Mouse (Mus musculus): ENCODE measurements around the gene Pank3.

The Pank3 gene

GRCm38 (mm10) chr11:35769188-35769745 lies at the start of gene Pank3:
Gene Pank3, plus strand, starts transcription at chr11:35769484.
- peak; percentile 93 for DNase-seq

GRCm38 (mm10) chr11:35723876-35724275 lies 45.4 kb upstream of the Pank3 start:
- no peak for DNase-seq

GRCm38 (mm10) chr11:35726341-35726846 lies 42.9 kb upstream of the Pank3 start:
- DNase-seq, result no peak

DNA sequence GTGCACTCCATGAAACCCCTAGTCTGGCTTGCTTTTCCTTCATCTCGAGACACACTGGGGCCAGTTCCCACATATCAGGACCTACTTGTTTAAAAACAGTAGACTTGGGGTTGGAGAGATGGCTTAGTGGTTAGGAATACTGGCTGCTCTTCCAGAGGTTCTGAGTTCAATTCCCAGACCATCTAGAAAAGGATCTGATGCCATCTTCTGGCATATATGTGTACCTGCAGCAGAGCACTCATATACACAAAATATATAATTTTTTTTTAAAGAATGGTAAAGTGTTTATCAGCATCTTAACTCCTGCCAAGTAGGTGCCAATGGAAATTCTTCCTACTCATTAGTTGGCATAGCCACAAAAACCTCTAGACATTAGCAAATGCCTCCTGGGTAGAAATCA lies 41.1 kb upstream of the Pank3 start:
- DNase-seq, result no peak

- DNase-seq, result no peak
Measured at GRCm38 (mm10) chr11:35729186-35729585, 40.1 kb upstream of the Pank3 start.

- DNase-seq, result no peak
Measured at GRCm38 (mm10) chr11:35732366-35732765, 36.9 kb upstream of the Pank3 start.

DNA sequence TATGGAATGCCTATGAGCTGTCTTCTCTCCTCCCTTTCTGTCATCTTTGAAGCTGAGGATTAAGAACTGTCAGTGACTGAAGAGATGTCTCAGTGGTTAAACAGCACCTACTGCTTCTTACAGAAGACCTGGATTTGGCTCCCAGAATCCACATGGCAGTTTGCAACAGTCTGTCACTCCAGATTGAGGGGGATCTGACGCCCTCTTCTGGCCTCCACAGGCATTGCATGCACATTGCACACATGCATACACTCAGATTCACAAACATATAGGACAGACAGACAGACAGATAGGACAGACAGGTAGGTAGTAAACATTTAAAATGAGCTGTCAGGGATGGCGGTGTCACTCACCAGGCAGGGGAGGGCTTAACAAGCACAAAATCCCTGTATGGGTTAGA lies 32.5 kb upstream of the Pank3 start:
- DNase-seq, result no peak

- DNase-seq, result no peak
Measured at GRCm38 (mm10) chr11:35737262-35737661, 32.0 kb upstream of the Pank3 start.

GRCm38 (mm10) chr11:35738102-35738501 lies 31.2 kb upstream of the Pank3 start:
- DNase-seq, result no peak

- no peak for DNase-seq
Measured at GRCm38 (mm10) chr11:35743586-35743985, 25.7 kb upstream of the Pank3 start.

DNA sequence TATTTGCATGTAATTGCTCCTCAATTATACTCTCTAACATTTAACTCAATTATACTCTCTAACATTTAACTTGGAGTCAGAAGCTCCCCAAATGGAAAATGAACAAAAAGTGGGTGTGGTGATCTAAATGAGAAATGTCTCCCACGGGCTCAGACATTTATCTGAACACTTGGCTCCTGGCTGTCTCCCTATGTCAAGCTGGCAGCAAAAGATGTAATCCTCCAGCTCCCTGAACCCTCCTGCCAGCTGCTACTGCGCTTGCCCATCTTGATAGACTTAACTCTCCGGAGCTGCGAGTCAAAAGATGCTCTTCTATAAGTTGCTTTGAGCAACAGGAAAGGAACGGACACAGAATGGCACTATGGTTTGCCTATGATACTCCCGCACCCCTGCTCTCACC lies 24.7 kb upstream of the Pank3 start:
- no peak for DNase-seq

DNA sequence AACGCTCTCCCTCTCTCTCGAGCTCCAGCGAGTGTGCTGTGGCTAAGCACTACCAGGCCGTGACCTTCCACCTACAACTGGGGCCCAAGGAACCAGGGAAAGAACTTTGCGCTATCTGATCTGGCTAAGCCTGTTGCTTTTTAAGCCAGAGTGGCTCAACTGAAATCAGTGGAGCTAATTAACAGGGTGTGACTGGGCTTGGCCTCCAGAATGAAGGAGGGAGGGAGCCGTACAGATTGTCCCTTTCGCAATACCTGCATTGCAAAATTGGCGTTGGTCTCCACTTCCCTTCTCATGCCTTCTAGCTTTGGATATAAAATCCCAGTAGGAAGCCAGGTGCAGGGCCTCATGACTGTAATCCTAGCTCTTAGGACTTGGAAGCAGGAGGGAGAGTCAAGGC lies 18.7 kb upstream of the Pank3 start:
- DNase-seq, result no peak

DNA sequence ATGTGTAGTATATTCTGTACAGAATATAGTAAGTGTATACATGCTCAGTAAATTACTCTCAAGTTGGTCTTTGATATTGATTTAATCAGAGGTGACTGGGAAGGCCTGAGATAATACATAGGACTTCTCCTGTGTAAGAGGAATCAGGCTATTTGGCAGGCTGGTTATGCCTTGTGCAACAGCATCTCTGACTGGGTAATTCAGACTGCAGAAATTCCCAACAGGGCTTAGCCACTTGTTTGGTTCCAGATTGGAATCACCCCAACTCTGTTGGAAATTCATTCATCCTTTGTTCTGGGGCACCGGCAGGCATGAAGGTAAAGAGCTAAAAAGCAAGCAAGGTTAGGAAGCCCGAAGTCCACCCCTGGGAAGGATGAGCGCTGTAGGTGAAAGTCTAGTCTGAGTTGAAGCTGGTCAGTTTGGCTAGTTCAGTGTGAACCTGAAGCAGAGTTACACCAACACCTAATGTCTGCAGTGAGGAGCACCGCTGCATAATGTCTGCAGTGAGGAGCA lies 14.3 kb upstream of the Pank3 start:
- DNase-seq, result no peak

GRCm38 (mm10) chr11:35755546-35755945 lies 13.7 kb upstream of the Pank3 start:
- DNase-seq, result no peak

- no peak for DNase-seq
Measured at GRCm38 (mm10) chr11:35756411-35757303, 12.6 kb upstream of the Pank3 start.

- no peak for DNase-seq
Measured at GRCm38 (mm10) chr11:35760001-35760626, 9.2 kb upstream of the Pank3 start.

DNA sequence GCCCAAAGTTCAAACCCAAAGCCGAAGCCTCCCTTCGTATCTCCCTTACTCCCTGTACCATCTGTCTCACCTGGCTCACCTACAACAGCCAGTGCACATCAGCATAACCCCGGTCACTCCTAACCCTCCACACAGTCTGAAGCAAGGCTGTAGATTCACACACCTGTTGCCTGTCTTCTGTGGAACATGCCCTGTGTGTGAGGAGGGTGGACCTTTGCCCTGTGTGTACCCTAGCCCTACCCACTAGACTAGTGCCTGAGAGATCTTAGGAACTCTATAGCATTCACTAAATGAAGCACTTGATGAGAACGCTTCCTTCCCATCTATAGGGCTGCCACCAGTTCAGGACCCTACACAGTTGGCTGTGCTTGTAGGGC lies 8.7 kb upstream of the Pank3 start:
- no peak for DNase-seq

DNA sequence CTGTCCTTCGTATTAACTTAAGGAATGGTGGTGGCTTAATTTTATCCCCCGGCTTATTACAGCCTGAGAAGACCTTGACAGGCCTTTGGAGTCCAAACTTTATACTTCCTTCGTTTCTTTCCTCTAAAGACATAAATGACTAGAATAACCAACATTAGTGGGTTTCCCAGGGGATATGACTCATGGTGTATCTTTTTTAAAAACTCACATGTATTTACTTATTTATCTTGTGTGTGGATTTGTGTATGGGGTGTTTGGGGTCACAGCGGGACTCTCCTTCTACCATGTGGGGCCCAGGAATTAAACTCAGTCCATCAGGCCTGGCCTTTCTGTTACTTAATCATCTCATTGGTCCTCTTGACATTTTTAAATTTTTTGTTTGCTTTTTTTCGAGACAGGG lies 2.4 kb upstream of the Pank3 start:
- DNase-seq, result no peak

DNA sequence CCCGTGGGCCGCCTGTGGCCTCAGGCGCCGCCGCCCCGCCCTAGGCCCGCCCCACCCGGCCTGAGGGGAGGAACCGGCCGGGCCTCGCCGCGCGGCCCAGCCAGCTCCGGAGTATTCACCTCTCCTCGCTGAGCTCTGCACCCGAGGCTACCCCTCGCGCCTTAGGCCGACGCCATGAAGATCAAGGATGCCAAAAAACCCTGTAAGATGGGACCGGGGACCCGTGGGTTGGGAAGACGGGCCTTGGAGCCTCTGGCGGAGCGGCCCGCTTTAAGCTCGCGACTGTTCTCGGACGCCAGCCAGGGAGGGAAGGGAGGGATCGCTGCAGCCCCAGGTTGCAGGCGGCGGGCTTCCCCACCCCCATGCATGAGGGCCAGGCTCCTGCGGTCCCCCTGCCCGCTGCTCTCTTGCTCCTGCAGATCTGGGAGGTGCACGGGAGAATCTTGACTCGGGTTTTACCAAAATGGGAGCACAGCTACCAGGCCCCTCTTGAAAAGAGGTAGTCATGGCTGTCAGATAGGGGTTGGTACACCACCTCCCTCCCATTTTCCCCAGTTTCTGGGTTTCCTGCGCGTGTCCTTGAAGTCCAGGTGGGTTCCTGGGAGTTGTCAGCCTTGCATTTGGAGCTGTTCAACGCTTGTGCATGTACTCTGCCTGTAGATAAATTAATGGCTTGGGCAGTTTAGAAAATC lies 608 bp downstream of the Pank3 start:
- peak; percentile 72 for DNase-seq

GRCm38 (mm10) chr11:35770741-35771504 lies 1.6 kb downstream of the Pank3 start:
- no peak for DNase-seq

DNA sequence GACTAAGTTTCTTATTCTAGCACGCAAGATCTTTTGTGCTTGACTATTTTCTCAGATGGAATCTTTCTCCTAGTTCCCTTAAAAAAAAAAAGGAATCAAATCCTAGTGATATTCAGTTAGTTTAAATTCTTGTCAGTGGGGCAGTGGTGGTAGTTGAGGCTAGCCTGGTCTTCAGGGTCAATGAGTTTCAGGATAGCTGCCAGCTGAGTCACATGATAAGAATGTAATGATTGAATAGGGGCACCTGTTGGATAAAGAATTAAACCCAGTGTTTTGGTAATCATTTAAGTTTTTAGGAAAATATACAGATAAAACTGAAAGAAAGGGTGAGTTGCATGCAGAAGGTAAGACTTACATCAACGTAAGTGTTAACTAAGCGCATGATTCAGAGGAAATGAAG lies 6.3 kb downstream of the Pank3 start:
- DNase-seq, result no peak

DNA sequence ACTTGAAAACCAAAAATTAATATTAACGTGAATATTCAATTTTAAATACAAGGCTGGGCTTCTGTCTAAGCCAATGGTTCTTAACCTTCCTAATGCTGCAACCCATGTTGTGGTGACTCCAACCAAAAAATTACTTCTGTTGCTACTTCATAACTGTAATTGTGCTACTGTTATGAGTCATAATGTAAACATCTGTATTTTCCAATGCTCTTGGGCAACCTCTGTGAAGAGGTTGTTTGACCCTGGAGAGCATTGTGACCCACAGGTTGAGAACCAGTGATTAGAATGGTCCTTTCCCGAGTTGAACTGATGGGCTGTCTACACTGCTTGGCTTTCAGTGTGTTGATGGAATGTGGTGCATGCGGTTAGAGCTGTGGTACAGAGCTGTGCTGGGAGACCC lies 7.2 kb downstream of the Pank3 start:
- no peak for DNase-seq
